Mouse (Mus musculus) heart, adult 2 months (tissue): ENCODE data around the gene Magi2.

Experiments
- CTCF ChIP-seq: fragments of 200-600 bp; IDR thresholded peaks from 2 replicates; pipeline ENCODE4 v1.8.1; 2022; ENCODE audit warnings: antibody characterized with exemption, mild to moderate bottlenecking, moderate library complexity
- POLR2A ChIP-seq: fragments of 200-500 bp; IDR thresholded peaks from 2 replicates; pipeline ENCODE4 v1.6.1; 2011; ENCODE audit warnings: mild to moderate bottlenecking, low read depth, low read length, control low read depth; ENCODE audit not compliant: insufficient read depth

- TF ChIP-seq CTCF (no peak), POLR2A (no peak)
Observed at GRCm38 (mm10) chr5:20062011-20062410, 835.2 kb downstream of the Magi2 start.
